Mouse (Mus musculus) C2C12 (cell line): ENCODE results near the gene 2010111I01Rik. TPM values are rescaled to one million over a fixed set of nuclear protein-coding genes. Genes with fewer than 3 reads are reported as not detected.
"Not testable (repeated sequence)": the region's sequence is repeated elsewhere in the genome, so short reads cannot be mapped to it uniquely, and the experiment has no call there.

Source experiments
- H3K27me3 ChIP-seq: one replicate; pipeline ENCODE4 v1.6.1; 2011; ENCODE audit not compliant: control insufficient read depth, insufficient read depth, insufficient read length
- H3K36me3 ChIP-seq: one replicate; pipeline ENCODE4 v1.6.1; 2011; ENCODE audit not compliant: control insufficient read depth, insufficient read depth
- H3K4me3 ChIP-seq: one replicate; pipeline ENCODE4 v1.5.1; 2011; ENCODE audit warnings: mild to moderate bottlenecking, control low read depth; ENCODE audit not compliant: poor library complexity, insufficient read depth, severe bottlenecking
- H3K79me2 ChIP-seq: one replicate; pipeline ENCODE4 v1.6.1; 2011; ENCODE audit not compliant: control insufficient read depth, insufficient read depth
- H3K79me3 ChIP-seq: one replicate; pipeline ENCODE4 v1.6.1; 2011; ENCODE audit warnings: low read depth, control low read depth
- H3ac ChIP-seq: one replicate; pipeline ENCODE3; 2011; ENCODE audit warnings: low read depth; ENCODE audit not compliant: control insufficient read depth, insufficient read length
- CEBPB ChIP-seq: IDR thresholded peaks from one replicate; pipeline ENCODE4 v1.6.1; 2011; ENCODE audit warnings: low read depth, mild to moderate bottlenecking, control low read depth, moderate library complexity
- CTCF ChIP-seq: IDR thresholded peaks from one replicate; pipeline ENCODE4 v1.5.1; 2011; ENCODE audit not compliant: control insufficient read depth, insufficient read depth, insufficient read length
- FOSL1 ChIP-seq: IDR thresholded peaks from one replicate; pipeline ENCODE4 v1.8.0; 2011; ENCODE audit warnings: mild to moderate bottlenecking, low read length; ENCODE audit not compliant: poor library complexity, insufficient read depth, severe bottlenecking
- MAX ChIP-seq: IDR thresholded peaks from one replicate; pipeline ENCODE4 v1.6.1; 2011; ENCODE audit warnings: mild to moderate bottlenecking, control low read depth
- MYOD1 ChIP-seq: IDR thresholded peaks from one replicate; pipeline ENCODE4 v1.6.1; 2011; ENCODE audit warnings: low read depth; ENCODE audit not compliant: control insufficient read depth, insufficient read length
- MYOG ChIP-seq: IDR thresholded peaks from one replicate; pipeline ENCODE4 v1.6.1; 2011; ENCODE audit not compliant: control insufficient read depth, insufficient read length; ENCODE audit errors: extremely low read depth
- USF1 ChIP-seq: IDR thresholded peaks from one replicate; pipeline ENCODE4 v1.6.1; 2011; ENCODE audit warnings: low read depth, mild to moderate bottlenecking, control low read depth, moderate library complexity
- polyA plus RNA-seq: library from polyadenylated mRNA; unstranded; fragments of >200 nt; fragmentation: generic; extraction: Trizol; gene quantifications from one replicate; pipeline ENCODE4 v1.2.1, GENCODE M21; 2012; ENCODE audit warnings: missing spikeins

The 2010111I01Rik gene
- polyA plus RNA-seq, 1 experiment = 91.7 TPM

- H3K36me3 ChIP-seq = no peaks in the 10 kb centered on the region
- H3K79me3 ChIP-seq = no peaks in the 10 kb centered on the region
- H3K27me3 ChIP-seq = no peaks in the 10 kb centered on the region
- no peak for TF ChIP-seq CEBPB
- TF ChIP-seq USF1 = no peak
- no peak for TF ChIP-seq FOSL1
- TF ChIP-seq CTCF = no peak
- no peak for TF ChIP-seq MYOD1
- TF ChIP-seq MAX = no peak
- TF ChIP-seq MYOG = no peak
- no peak overlapping the region for H3K4me3 ChIP-seq
- H3ac ChIP-seq = no peak overlapping the region
- no peaks in the 10 kb centered on the region for H3K79me2 ChIP-seq
Observed at GRCm38 (mm10) chr13:63082555-63083136, 118.0 kb downstream of the 2010111I01Rik start.

GRCm38 (mm10) chr13:63083139-63083538 lies 118.4 kb downstream of the 2010111I01Rik start:
- not testable (repeated sequence) for H3ac ChIP-seq, H3K79me3 ChIP-seq, H3K4me3 ChIP-seq, H3K27me3 ChIP-seq, H3K36me3 ChIP-seq, H3K79me2 ChIP-seq

- no peaks in the 10 kb centered on the region for H3K79me2 ChIP-seq
- H3K4me3 ChIP-seq = no peak overlapping the region
- H3K79me3 ChIP-seq = no peaks in the 10 kb centered on the region
- H3K27me3 ChIP-seq = no peaks in the 10 kb centered on the region
- no peaks in the 10 kb centered on the region for H3K36me3 ChIP-seq
- H3ac ChIP-seq = no peak overlapping the region
- TF ChIP-seq CTCF = no peak
- TF ChIP-seq USF1 = no peak
- no peak for TF ChIP-seq CEBPB
- no peak for TF ChIP-seq MYOD1
- no peak for TF ChIP-seq MYOG
- TF ChIP-seq MAX = no peak
- TF ChIP-seq FOSL1 = no peak
Observed at GRCm38 (mm10) chr13:63083663-63084062, 119.0 kb downstream of the 2010111I01Rik start.

- no peak for TF ChIP-seq USF1
- peak; percentile 75 for TF ChIP-seq FOSL1
- peak; percentile 40 for TF ChIP-seq MAX
- peak; percentile 32 for TF ChIP-seq CEBPB
- TF ChIP-seq MYOD1 = no peak
- Histone ChIP-seq H3K36me3 (no peaks in the 10 kb centered on the region), H3ac (no peak overlapping the region), H3K79me2 (no peaks in the 10 kb centered on the region), H3K79me3 (no peaks in the 10 kb centered on the region), H3K27me3 (no peaks in the 10 kb centered on the region), H3K4me3 (no peak overlapping the region)
Observed at GRCm38 (mm10) chr13:63087865-63088683, 123.4 kb downstream of the 2010111I01Rik start.

- H3K79me2 ChIP-seq = no peaks in the 10 kb centered on the region
- no peak overlapping the region for H3K4me3 ChIP-seq
- no peaks in the 10 kb centered on the region for H3K27me3 ChIP-seq
- H3K79me3 ChIP-seq = no peaks in the 10 kb centered on the region
- no peak for TF ChIP-seq CEBPB
- TF ChIP-seq FOSL1 = no peak
- TF ChIP-seq MYOD1 = no peak
- no peak for TF ChIP-seq MYOG
- TF ChIP-seq MAX = no peak
- TF ChIP-seq USF1 = no peak
- TF ChIP-seq CTCF = no peak
- no peaks in the 10 kb centered on the region for H3K36me3 ChIP-seq
- peak overlapping the region; percentile 20 for H3ac ChIP-seq
Observed at GRCm38 (mm10) chr13:63089513-63089912, 124.8 kb downstream of the 2010111I01Rik start.

- no peaks in the 10 kb centered on the region for H3K79me3 ChIP-seq
- no peaks in the 10 kb centered on the region for H3K36me3 ChIP-seq
- no peak overlapping the region for H3K4me3 ChIP-seq
- no peak overlapping the region for H3ac ChIP-seq
- H3K79me2 ChIP-seq = no peaks in the 10 kb centered on the region
- TF ChIP-seq MAX (no peak), CTCF (no peak), FOSL1 (no peak), USF1 (no peak), MYOG (no peak), CEBPB (no peak), MYOD1 (no peak)
- no peaks in the 10 kb centered on the region for H3K27me3 ChIP-seq
Observed at GRCm38 (mm10) chr13:63091246-63091645, 126.6 kb downstream of the 2010111I01Rik start.
